Mouse (Mus musculus) kidney, embryonic 15.5 days (tissue): ENCODE data around the gene Slamf9. TPM values are rescaled to one million over a fixed set of nuclear protein-coding genes. Genes with fewer than 3 reads are reported as not detected.

Experiments
- ATAC-seq: fragments of 200-750 bp; cut with Nextera tagmentation; replicated peaks from 2 replicates; pipeline ENCODE4 v1.8.0; 2017; ENCODE audit warnings: moderate TSS enrichment; ENCODE audit not compliant: low FRiP score
- H3K27ac ChIP-seq: fragments of 300-500 bp; sonication (generic); 2 replicates; pipeline ENCODE4 v1.5.1; 2015; ENCODE audit warnings: mild to moderate bottlenecking, inconsistent platforms
- H3K27me3 ChIP-seq: fragments of 300-500 bp; sonication (generic); 2 replicates; pipeline ENCODE4 v1.6.1; 2015; ENCODE audit warnings: inconsistent platforms
- H3K36me3 ChIP-seq: fragments of 300-500 bp; sonication (generic); 2 replicates; pipeline ENCODE4 v1.6.1; 2015; ENCODE audit warnings: inconsistent platforms
- H3K4me1 ChIP-seq: fragments of 300-500 bp; sonication (generic); 2 replicates; pipeline ENCODE4 v1.6.1; 2015; ENCODE audit warnings: inconsistent platforms
- H3K4me2 ChIP-seq: fragments of 300-500 bp; sonication (generic); 2 replicates; pipeline ENCODE4 v1.6.1; 2015; ENCODE audit warnings: moderate library complexity, mild to moderate bottlenecking, inconsistent platforms
- H3K4me3 ChIP-seq: fragments of 300-500 bp; sonication (generic); replicated peaks from 2 replicates; pipeline ENCODE4 v1.5.1; 2015; ENCODE audit warnings: mild to moderate bottlenecking, inconsistent platforms
- H3K9ac ChIP-seq: fragments of 300-500 bp; sonication (generic); 2 replicates; pipeline ENCODE4 v1.6.1; 2015; ENCODE audit warnings: mild to moderate bottlenecking, inconsistent platforms
- H3K9me3 ChIP-seq: fragments of 300-500 bp; sonication (generic); replicated peaks from 2 replicates; pipeline ENCODE4 v1.6.1; 2016; ENCODE audit warnings: inconsistent platforms
- WGBS: fragments of 180-500 bp; shearing (Covaris S2); methylation state at CpG from one replicate; pipeline ENCODE4 v1.1.7; 2015; ENCODE audit warnings: mixed read lengths; 5-methylcytosine and 5-hydroxymethylcytosine counted together
- polyA plus RNA-seq: library from polyadenylated mRNA; unstranded; fragments of >200 nt; fragmentation: Nextera tagmentation; extraction: Ambion mirVana; gene quantifications from 2 replicates; pipeline ENCODE4 v1.2.1, GENCODE M21; 2015

The Slamf9 gene
- polyA plus RNA-seq, 1 experiment from 2014 or later = 0.73 TPM

DNA sequence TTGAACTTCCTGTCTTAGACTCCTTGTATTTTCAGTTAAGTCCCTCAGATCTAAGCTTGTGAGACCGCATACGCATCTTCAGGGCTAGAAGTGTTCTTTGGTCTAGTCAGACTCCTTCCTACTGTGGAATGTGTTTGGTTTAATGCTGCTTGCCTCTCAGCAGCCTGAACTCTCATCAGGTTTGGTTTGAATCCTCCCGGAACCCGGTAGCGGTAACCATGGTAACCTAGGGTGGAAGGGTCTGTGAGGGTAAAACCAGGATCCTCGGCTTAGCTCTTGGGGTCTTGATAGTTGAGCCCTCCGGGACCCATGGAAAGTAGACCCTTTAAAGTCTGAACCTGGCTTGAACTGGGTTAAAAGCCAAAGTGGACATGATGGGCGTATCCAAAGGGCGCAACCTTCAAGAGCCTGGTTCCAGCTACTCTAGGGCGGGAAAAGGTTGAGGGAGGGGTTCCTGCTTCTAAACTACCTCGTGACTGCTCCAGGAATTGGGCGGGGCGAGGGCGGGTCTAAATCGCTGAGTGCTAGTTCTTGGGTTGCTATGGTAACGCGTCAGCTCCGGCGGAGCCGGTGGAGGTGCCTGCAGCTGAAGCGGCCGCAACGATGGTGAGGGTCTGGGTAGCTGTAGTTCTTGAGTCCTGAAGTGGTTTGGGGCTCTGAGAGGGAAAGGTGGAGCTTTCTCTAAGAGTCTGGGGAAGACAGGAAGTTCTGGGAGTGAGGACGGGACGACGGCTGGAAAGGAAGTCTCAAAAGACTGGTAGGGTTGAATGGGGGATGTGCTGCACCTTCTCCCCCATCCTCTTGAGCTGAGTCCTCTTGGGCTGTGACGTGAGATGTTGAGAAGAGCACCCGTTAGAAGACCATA lies 45.6 kb downstream of the Slamf9 start, which contains the start of gene Cfap45:
Gene Cfap45, plus strand, starts transcription at position 226 of the 865 bp plus-strand sequence.
- 5% methylated on average over 28 of the region's 28 CpGs for WGBS
- peak within 1 kb of the TSS; percentile 51; the same call in 1 of the 2 replicates for H3K27ac ChIP-seq
- H3K27me3 ChIP-seq = no peaks in the 10 kb centered on the region
- ATAC-seq = peak; percentile 92
- H3K4me3 ChIP-seq = peak within 1 kb of the TSS; percentile 44
- peaks cover 4% of the 10 kb centered on the region for H3K9me3 ChIP-seq
- peak within 1 kb of the TSS; percentile 19; the same call in 1 of the 2 replicates for H3K9ac ChIP-seq
- no peaks in the 10 kb centered on the region for H3K36me3 ChIP-seq
- peaks cover 30% of the 10 kb centered on the region for H3K4me1 ChIP-seq
- peak within 1 kb of the TSS; percentile 66 for H3K4me2 ChIP-seq

GRCm38 (mm10) chr1:172522524-172522923 lies 47.4 kb downstream of the Slamf9 start:
- ATAC-seq = no peak
- peaks cover 33% of the 10 kb centered on the region for H3K4me1 ChIP-seq
- H3K27ac ChIP-seq = no peak overlapping the region; the same call in 1 of the 2 replicates

GRCm38 (mm10) chr1:172523699-172524101 lies 48.5 kb downstream of the Slamf9 start:
- ATAC-seq = no peak
- Histone ChIP-seq H3K4me2 (no peak overlapping the region), H3K9me3 (no peaks in the 10 kb centered on the region), H3K4me3 (no peak overlapping the region), H3K36me3 (no peaks in the 10 kb centered on the region), H3K27me3 (peaks cover 10% of the 10 kb centered on the region; the same call in 1 of the 2 replicates), H3K27ac (0 out of 2 replicates have a peak overlapping the region, but pooled peaks have one; percentile 6), H3K9ac (no peak overlapping the region), H3K4me1 (peaks cover 33% of the 10 kb centered on the region)
- 56% methylated on average over 12 of the region's 12 CpGs for WGBS

More at GRCm38 (mm10) chr1:172522524-172522923, 47.4 kb downstream of the Slamf9 start:
- Histone ChIP-seq H3K36me3 (no peaks in the 10 kb centered on the region), H3K4me3 (no peak overlapping the region), H3K27me3 (peaks cover 5% of the 10 kb centered on the region; the same call in 1 of the 2 replicates), H3K9ac (no peak overlapping the region), H3K4me2 (no peak overlapping the region), H3K9me3 (peaks cover 3% of the 10 kb centered on the region)
- WGBS = 69% methylated on average over 7 of the region's 7 CpGs

- 41% methylated on average over 15 of the region's 15 CpGs for WGBS
- no peaks in the 10 kb centered on the region for H3K36me3 ChIP-seq
- peak overlapping the region; percentile 9; the same call in 1 of the 2 replicates for H3K4me2 ChIP-seq
- peaks cover 10% of the 10 kb centered on the region; the same call in 1 of the 2 replicates for H3K27me3 ChIP-seq
- no peak for ATAC-seq
- no peaks in the 10 kb centered on the region for H3K9me3 ChIP-seq
- no peak overlapping the region for H3K9ac ChIP-seq
- H3K4me3 ChIP-seq = no peak overlapping the region
- peak overlapping the region; percentile 34 for H3K27ac ChIP-seq
- peaks cover 27% of the 10 kb centered on the region for H3K4me1 ChIP-seq
These were observed 50.0 kb downstream of the Slamf9 start for GRCm38 (mm10) chr1:172525027-172525764.

- ATAC-seq = no peak
- Histone ChIP-seq H3K4me1 (peaks cover 27% of the 10 kb centered on the region), H3K27me3 (peaks cover 13% of the 10 kb centered on the region; the same call in 1 of the 2 replicates), H3K4me3 (no peak overlapping the region), H3K9ac (no peak overlapping the region), H3K36me3 (no peaks in the 10 kb centered on the region), H3K9me3 (no peaks in the 10 kb centered on the region), H3K27ac (peak overlapping the region; percentile 34; the same call in 1 of the 2 replicates), H3K4me2 (0 out of 2 replicates have a peak overlapping the region, but pooled peaks have one; percentile 9)
- 77% methylated on average over 7 of the region's 7 CpGs for WGBS
These were observed 50.8 kb downstream of the Slamf9 start for GRCm38 (mm10) chr1:172525971-172526370.

DNA sequence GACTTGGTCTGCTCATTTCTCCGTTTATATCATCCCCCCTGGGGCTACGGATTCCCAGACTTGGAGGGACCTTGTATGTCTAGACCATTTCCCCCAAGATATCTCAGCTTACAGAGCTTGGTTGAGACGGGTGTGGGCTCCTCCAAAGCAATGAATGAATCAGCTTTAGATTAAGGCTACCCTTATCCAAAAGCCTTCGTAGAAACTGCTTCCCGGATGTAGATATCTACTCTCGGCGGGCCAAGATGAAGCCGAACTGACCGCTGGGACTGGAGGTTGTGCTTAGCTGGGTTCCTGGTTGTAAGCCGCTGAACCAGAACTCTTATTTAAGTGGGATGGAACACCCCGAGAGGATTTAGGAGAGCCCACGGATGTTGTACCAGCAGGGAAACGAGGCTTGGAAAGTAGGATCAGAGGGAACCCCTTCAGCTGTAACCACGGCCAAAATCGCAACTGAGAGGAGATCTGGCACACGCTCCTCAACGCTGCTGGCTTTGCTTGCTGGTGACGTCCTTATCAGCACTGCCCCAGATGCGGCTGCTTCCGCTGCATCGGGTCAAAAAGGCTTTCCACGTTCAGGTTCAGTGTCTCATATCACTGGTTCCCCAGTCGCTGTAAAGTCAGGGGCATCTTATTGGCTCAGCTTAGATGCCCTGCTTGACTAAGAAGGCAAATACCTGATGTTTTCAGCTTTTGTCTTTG lies 51.4 kb downstream of the Slamf9 start:
- Histone ChIP-seq H3K27me3 (peaks cover 13% of the 10 kb centered on the region; the same call in 1 of the 2 replicates), H3K4me1 (peaks cover 23% of the 10 kb centered on the region), H3K36me3 (no peaks in the 10 kb centered on the region), H3K4me3 (no peak overlapping the region), H3K27ac (no peak overlapping the region), H3K4me2 (peak overlapping the region; percentile 20; the same call in 1 of the 2 replicates), H3K9ac (no peak overlapping the region), H3K9me3 (no peaks in the 10 kb centered on the region)
- 63% methylated on average over 23 of the region's 23 CpGs for WGBS
- ATAC-seq = no peak

DNA sequence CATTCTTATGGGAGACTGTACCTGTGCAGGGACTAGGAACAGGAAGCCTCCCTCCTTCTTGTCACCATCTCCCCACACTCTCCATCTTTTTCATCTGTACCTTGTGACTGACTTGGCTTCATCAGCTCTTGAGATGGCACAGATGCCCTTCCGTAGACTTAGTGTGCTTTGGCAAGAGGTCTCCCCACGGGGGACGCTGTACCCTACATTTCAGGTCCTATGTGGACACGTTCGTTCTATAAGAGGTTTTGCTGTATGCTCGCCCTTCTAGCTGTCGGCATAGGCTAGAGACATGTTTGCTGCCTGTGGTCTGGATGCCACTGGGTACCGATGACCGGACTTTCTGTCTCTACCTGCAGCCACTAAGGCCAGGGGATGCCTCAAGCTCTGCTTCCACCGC lies 52.3 kb downstream of the Slamf9 start:
- H3K4me1 ChIP-seq = peaks cover 28% of the 10 kb centered on the region
- no peak overlapping the region for H3K9ac ChIP-seq
- no peaks in the 10 kb centered on the region for H3K9me3 ChIP-seq
- no peak overlapping the region for H3K4me2 ChIP-seq
- WGBS = 91% methylated on average over 10 of the region's 10 CpGs
- no peak for ATAC-seq
- H3K36me3 ChIP-seq = no peaks in the 10 kb centered on the region
- peaks cover 13% of the 10 kb centered on the region; the same call in 1 of the 2 replicates for H3K27me3 ChIP-seq
- no peak overlapping the region for H3K27ac ChIP-seq
- no peak overlapping the region for H3K4me3 ChIP-seq

Other genes with a start within 250 kb of the Slamf9 start
- 0.05 TPM in 1 of 2 replicates, not detected in the other for gene Atp1a4, start 216.9 kb upstream of the Slamf9 start, polyA plus RNA-seq
- 48.9 and 54.4 TPM in 2 replicates for gene Igsf8, start 213.7 kb upstream of the Slamf9 start, polyA plus RNA-seq
- 2.2 and 2.9 TPM in 2 replicates for gene Atp1a2, start 177.3 kb upstream of the Slamf9 start, polyA plus RNA-seq
- gene Kcnj9, start 146.0 kb upstream of the Slamf9 start, polyA plus RNA-seq = not detected in 2 replicates
- 0.83 and 1.0 TPM in 2 replicates for gene Kcnj10, start 134.1 kb upstream of the Slamf9 start, polyA plus RNA-seq
- gene Pigm, start 98.8 kb upstream of the Slamf9 start, polyA plus RNA-seq = 7.6 and 7.9 TPM in 2 replicates
- gene Igsf9, start 6.4 kb downstream of the Slamf9 start, polyA plus RNA-seq = 45.0 and 46.0 TPM in 2 replicates
- 246 and 251 TPM in 2 replicates for gene Tagln2, start 24.7 kb downstream of the Slamf9 start, polyA plus RNA-seq
- 1.4 and 2.2 TPM in 2 replicates for gene Cfap45, start 45.4 kb downstream of the Slamf9 start, polyA plus RNA-seq
- 0.57 and 0.59 TPM in 2 replicates for gene Vsig8, start 80.6 kb downstream of the Slamf9 start, polyA plus RNA-seq
- 0.10 and 0.17 TPM in 2 replicates for gene Slamf8, start 115.2 kb downstream of the Slamf9 start, polyA plus RNA-seq
- not detected in 2 replicates for gene Fcrl6, start 127.2 kb downstream of the Slamf9 start, polyA plus RNA-seq
- gene Dusp23, start 157.6 kb downstream of the Slamf9 start, polyA plus RNA-seq = 15.4 and 17.2 TPM in 2 replicates
- gene Crp, start 222.7 kb downstream of the Slamf9 start, polyA plus RNA-seq = 0.82 and 1.0 TPM in 2 replicates